Mouse (Mus musculus) thymus, adult 2 months (tissue): ENCODE data around the gene Zfp287.

Source experiments
- CTCF ChIP-seq: fragments of 200-500 bp; IDR thresholded peaks from 2 replicates; pipeline ENCODE4 v1.5.1; 2012; ENCODE audit warnings: mild to moderate bottlenecking, control low read depth, low read length, moderate library complexity, borderline replicate concordance; ENCODE audit not compliant: control insufficient read depth, poor library complexity, insufficient read depth; ENCODE audit errors: extremely low read depth
- POLR2A ChIP-seq: fragments of 200-500 bp; IDR thresholded peaks from 2 replicates; pipeline ENCODE4 v1.6.1; 2012; ENCODE audit warnings: mild to moderate bottlenecking, low read length, control low read depth, moderate library complexity; ENCODE audit not compliant: control insufficient read depth, poor library complexity, insufficient read depth; ENCODE audit errors: extremely low read depth

DNA sequence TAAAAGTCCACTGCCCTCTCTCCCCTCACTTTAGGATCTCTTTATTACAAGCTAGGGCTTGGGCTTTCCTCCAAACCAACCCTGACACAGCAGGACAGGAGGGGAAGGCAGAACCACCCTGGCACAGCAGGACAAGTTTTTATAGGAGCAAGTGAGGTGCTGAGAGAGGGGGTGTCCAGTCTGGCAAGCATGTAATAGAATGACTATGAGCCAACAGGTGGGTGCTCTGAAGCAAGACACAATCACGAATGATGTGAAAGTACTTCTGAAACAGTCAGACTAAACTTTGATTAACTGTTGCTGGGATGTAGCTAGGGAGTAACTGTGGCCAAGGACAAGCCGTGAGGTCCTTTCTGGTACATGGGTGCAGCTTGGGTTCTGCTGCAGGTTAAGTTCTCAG lies 25.6 kb downstream of the Zfp287 start:
- TF ChIP-seq CTCF (no peak), POLR2A (no peak)
